Mouse (Mus musculus) kidney, postnatal 36 days (tissue): ENCODE measurements around the gene Atl1.

ENCODE experiments used
- DNase-seq, 2 experiments: peaks; one replicate each; pipeline ENCODE4 v3.0.0; 2021 to 2022; ENCODE audit warnings: mixed read lengths in 2 of 2

The Atl1 gene

GRCm38 (mm10) chr12:69947502-69947901 is 55.1 kb downstream of the Atl1 start:
- no peak for DNase-seq

GRCm38 (mm10) chr12:69957378-69957777 is 65.0 kb downstream of the Atl1 start:
- DNase-seq: no peak

GRCm38 (mm10) chr12:69962468-69962867 is 70.1 kb downstream of the Atl1 start:
- DNase-seq: peak; percentile 69 to 87

GRCm38 (mm10) chr12:69963141-69963540 is 70.7 kb downstream of the Atl1 start:
- DNase-seq: no peak

GRCm38 (mm10) chr12:69965644-69966043 is 73.2 kb downstream of the Atl1 start:
- DNase-seq: no peak

- DNase-seq: peak; percentile 17 to 39
Observed at GRCm38 (mm10) chr12:69966071-69966470, 73.7 kb downstream of the Atl1 start.

- DNase-seq: no peak
Observed at GRCm38 (mm10) chr12:69967112-69967511, 74.7 kb downstream of the Atl1 start.

GRCm38 (mm10) chr12:69968154-69968553 is 75.7 kb downstream of the Atl1 start:
- DNase-seq: no peak

GRCm38 (mm10) chr12:69973666-69974065 is 81.3 kb downstream of the Atl1 start:
- no peak for DNase-seq

GRCm38 (mm10) chr12:69976688-69977087 is 84.3 kb downstream of the Atl1 start:
- no peak for DNase-seq

- peak; percentile 42 to 65 for DNase-seq
Observed at GRCm38 (mm10) chr12:69977376-69977998, 85.1 kb downstream of the Atl1 start.

- peak in 1 of 2 experiments; percentile 44 for DNase-seq
Observed at GRCm38 (mm10) chr12:69982874-69983273, 90.5 kb downstream of the Atl1 start.

GRCm38 (mm10) chr12:69985546-69985945 is 93.1 kb downstream of the Atl1 start:
- no peak for DNase-seq

- peak; percentile 24 to 59 for DNase-seq
Observed at GRCm38 (mm10) chr12:69986241-69986762, 93.9 kb downstream of the Atl1 start.

GRCm38 (mm10) chr12:69986786-69987497 is 94.5 kb downstream of the Atl1 start, which contains the start of gene Sav1:
TSS of gene Sav1 (minus strand) at chr12:69987002.
- peak; percentile 90 to 95 for DNase-seq

- DNase-seq: no peak
Observed at GRCm38 (mm10) chr12:69995382-69995781, 103.0 kb downstream of the Atl1 start.

GRCm38 (mm10) chr12:69998186-69998983 is 106.0 kb downstream of the Atl1 start:
- peak in 1 of 2 experiments; percentile 14 for DNase-seq

GRCm38 (mm10) chr12:70005103-70005502 is 112.7 kb downstream of the Atl1 start:
- DNase-seq: no peak

GRCm38 (mm10) chr12:70010356-70010755 is 117.9 kb downstream of the Atl1 start:
- DNase-seq: no peak

GRCm38 (mm10) chr12:70011681-70012080 is 119.3 kb downstream of the Atl1 start:
- no peak for DNase-seq

GRCm38 (mm10) chr12:70015936-70016335 is 123.5 kb downstream of the Atl1 start:
- DNase-seq: no peak
